Mouse (Mus musculus) lung, embryonic 15.5 days (tissue): Measurements from ENCODE around the gene Uspl1. TPM values are rescaled to one million over a fixed set of nuclear protein-coding genes. Genes with fewer than 3 reads are reported as not detected.

Experiments used
- ATAC-seq: fragments of 200-750 bp; cut with Nextera tagmentation; 2 replicates; pipeline ENCODE4 v1.8.0; 2017; ENCODE audit warnings: moderate number of reproducible peaks, borderline replicate concordance; ENCODE audit not compliant: low FRiP score, low TSS enrichment; ENCODE audit errors: extremely low read depth
- H3K27ac ChIP-seq: fragments of 300-500 bp; sonication (generic); 2 replicates; pipeline ENCODE4 v1.5.1; 2015; ENCODE audit warnings: moderate library complexity, mild to moderate bottlenecking, inconsistent platforms
- H3K27me3 ChIP-seq: fragments of 300-500 bp; sonication (generic); 2 replicates; pipeline ENCODE4 v1.6.1; 2015; ENCODE audit warnings: inconsistent platforms
- H3K36me3 ChIP-seq: fragments of 300-500 bp; sonication (generic); 2 replicates; pipeline ENCODE4 v1.6.1; 2015; ENCODE audit warnings: inconsistent platforms
- H3K4me1 ChIP-seq: fragments of 300-500 bp; sonication (generic); 2 replicates; pipeline ENCODE4 v1.6.1; 2015; ENCODE audit warnings: inconsistent platforms
- H3K4me2 ChIP-seq: fragments of 300-500 bp; sonication (generic); 2 replicates; pipeline ENCODE4 v1.6.1; 2015; ENCODE audit warnings: inconsistent platforms, mild to moderate bottlenecking, moderate library complexity
- H3K4me3 ChIP-seq: fragments of 300-500 bp; sonication (generic); 2 replicates; pipeline ENCODE4 v1.5.1; 2015; ENCODE audit warnings: mild to moderate bottlenecking, inconsistent platforms
- H3K9ac ChIP-seq: fragments of 300-500 bp; sonication (generic); 2 replicates; pipeline ENCODE4 v1.6.1; 2015; ENCODE audit warnings: inconsistent platforms
- H3K9me3 ChIP-seq: fragments of 300-500 bp; sonication (generic); 2 replicates; pipeline ENCODE4 v1.6.1; 2016; ENCODE audit warnings: inconsistent platforms
- WGBS: fragments of 180-500 bp; shearing (Covaris S2); methylation state at CpG from one replicate; pipeline ENCODE4 v1.1.7; 2015; 5-methylcytosine and 5-hydroxymethylcytosine counted together
- polyA plus RNA-seq: library from polyadenylated mRNA; unstranded; fragments of >200 nt; fragmentation: Nextera tagmentation; extraction: Ambion mirVana; gene quantifications from 2 replicates; pipeline ENCODE4 v1.2.1, GENCODE M21; 2015

Uspl1 gene
- polyA plus RNA-seq, 1 experiment from 2014 or later = 39.0 TPM

GRCm38 (mm10) chr5:149172246-149172645 lies 11.9 kb upstream of the Uspl1 start:
- WGBS = 66% methylated on average over 10 of the region's 10 CpGs
- Histone ChIP-seq H3K27me3 (no peaks in the 10 kb centered on the region), H3K4me2 (no peak overlapping the region), H3K27ac (no peak overlapping the region), H3K4me3 (no peak overlapping the region), H3K9me3 (no peaks in the 10 kb centered on the region), H3K9ac (no peak overlapping the region), H3K36me3 (no peaks in the 10 kb centered on the region), H3K4me1 (0 out of 2 replicates have a peak, but pooled peaks cover 9% of the 10 kb centered on the region)
- ATAC-seq = no peak

DNA sequence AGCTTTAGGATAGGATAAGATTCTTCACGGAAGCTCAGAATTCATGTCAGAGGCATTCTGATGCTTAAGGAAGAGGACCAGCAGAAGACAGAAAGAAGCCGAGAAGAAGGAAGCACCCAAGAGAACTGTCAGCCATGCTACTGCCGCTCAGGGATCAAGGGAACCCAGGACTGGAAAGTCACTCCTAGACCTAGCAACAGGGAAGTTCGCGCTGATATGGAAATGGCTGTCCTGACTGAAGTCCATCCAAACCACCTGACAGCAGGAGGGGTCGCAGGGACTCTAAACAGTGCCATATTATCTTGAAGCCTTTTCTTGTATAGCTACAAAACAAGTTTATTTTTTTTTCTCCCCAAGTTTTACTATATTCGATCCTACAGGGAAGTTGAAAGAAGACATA lies 9.6 kb upstream of the Uspl1 start:
- Histone ChIP-seq H3K27ac (no peak overlapping the region), H3K4me1 (0 out of 2 replicates have a peak, but pooled peaks cover 4% of the 10 kb centered on the region), H3K9ac (no peak overlapping the region), H3K27me3 (no peaks in the 10 kb centered on the region), H3K4me2 (no peak overlapping the region), H3K9me3 (no peaks in the 10 kb centered on the region), H3K36me3 (no peaks in the 10 kb centered on the region), H3K4me3 (no peak overlapping the region)
- no peak for ATAC-seq
- WGBS = 81% methylated on average over 7 of the region's 7 CpGs

GRCm38 (mm10) chr5:149175736-149176135 lies 8.4 kb upstream of the Uspl1 start:
- no peak overlapping the region for H3K27ac ChIP-seq
- no peaks in the 10 kb centered on the region for H3K9me3 ChIP-seq
- 0 out of 2 replicates have a peak, but pooled peaks cover 3% of the 10 kb centered on the region for H3K4me1 ChIP-seq
- H3K4me3 ChIP-seq = no peak overlapping the region
- H3K4me2 ChIP-seq = no peak overlapping the region
- ATAC-seq = no peak
- H3K36me3 ChIP-seq = no peaks in the 10 kb centered on the region
- WGBS = 87% methylated on average over 6 of the region's 6 CpGs
- H3K9ac ChIP-seq = no peak overlapping the region
- no peaks in the 10 kb centered on the region for H3K27me3 ChIP-seq

DNA sequence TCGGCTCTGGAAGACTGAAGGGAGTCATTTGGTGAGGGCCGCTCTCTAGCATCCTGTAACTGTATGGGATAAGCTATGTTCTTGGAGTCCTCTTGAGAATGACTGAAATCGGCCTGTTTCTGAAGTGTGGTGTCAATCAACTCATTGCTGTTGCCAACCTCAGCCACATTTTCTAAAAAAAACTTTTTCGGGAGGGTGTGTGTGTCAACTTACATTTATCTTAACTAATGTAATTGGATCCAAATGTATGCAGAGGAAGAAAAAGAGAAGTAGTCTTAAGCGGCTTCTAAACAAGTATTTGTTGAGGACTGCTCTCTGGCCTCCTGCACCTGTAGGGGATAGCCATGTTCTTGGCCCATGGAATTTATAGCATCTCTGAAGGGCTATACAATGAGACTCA lies 6.1 kb upstream of the Uspl1 start:
- no peak for ATAC-seq
- Histone ChIP-seq H3K9ac (no peak overlapping the region), H3K27ac (no peak overlapping the region), H3K4me2 (no peak overlapping the region), H3K27me3 (no peaks in the 10 kb centered on the region), H3K4me3 (no peak overlapping the region), H3K36me3 (no peaks in the 10 kb centered on the region), H3K9me3 (no peaks in the 10 kb centered on the region), H3K4me1 (no peaks in the 10 kb centered on the region)
- WGBS = 79% methylated on average over 5 of the region's 5 CpGs

DNA sequence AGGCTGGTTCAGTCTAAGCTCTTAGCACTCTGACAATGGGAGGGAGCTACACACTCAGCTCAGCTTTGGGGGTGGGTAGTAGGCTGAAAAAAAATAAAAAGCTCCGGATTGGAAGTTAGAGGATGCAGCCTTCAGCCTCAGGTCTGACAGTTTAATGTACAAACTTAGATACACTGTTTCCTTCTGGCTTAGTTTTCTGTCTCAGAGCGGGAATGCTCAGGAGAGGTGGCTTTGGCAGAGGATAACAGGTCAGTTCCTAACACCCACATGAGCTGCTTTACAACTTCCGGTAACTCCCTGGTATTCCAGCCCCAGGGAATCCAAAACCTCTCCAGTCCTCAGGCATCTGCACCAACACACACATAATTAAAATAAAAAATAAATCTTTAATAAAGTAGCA lies 4.3 kb upstream of the Uspl1 start:
- Histone ChIP-seq H3K4me2 (no peak overlapping the region), H3K4me3 (no peak overlapping the region), H3K4me1 (no peaks in the 10 kb centered on the region), H3K9ac (no peak overlapping the region), H3K27me3 (no peaks in the 10 kb centered on the region), H3K27ac (no peak overlapping the region), H3K9me3 (no peaks in the 10 kb centered on the region), H3K36me3 (no peaks in the 10 kb centered on the region)
- ATAC-seq = no peak
- 78% methylated on average over 3 of the region's 3 CpGs for WGBS

DNA sequence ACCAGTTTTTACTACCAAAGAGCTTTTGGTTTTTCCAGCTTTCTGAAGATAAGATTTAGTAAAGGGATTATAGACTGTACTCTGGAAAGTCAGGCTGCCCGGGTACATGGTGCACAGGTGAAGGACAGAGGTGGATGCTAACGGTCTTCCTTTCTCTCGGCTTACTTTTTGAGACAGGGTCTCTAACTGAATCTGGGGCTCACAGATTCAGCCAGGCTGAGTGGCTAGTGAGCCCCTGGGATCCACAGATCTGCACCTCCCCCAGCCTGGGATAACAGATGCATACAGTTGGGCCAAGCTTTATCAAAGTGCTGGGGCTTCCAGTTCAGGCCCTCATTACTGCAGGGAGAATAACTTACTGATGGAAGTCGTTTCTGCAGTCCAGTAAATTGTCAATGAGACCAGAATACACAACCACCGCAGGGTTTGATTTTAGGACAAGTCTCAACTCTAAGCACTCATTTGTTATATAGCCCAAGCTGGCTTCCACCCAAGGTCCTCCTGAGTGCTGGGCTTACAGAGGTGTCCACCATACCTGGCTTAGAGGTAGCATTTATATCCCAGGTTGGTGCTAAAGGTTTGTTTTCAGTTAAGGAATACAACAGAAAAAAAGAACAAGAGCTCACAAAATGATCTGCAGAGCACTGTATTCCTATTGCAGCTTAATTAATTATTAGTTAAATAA lies 1.8 kb upstream of the Uspl1 start:
- no peak for ATAC-seq
- peaks cover 19% of the 10 kb centered on the region for H3K4me1 ChIP-seq
- H3K9me3 ChIP-seq = no peaks in the 10 kb centered on the region
- no peak overlapping the region for H3K4me3 ChIP-seq
- H3K4me2 ChIP-seq = peak overlapping the region; percentile 60; the same call in 1 of the 2 replicates
- no peaks in the 10 kb centered on the region for H3K36me3 ChIP-seq
- no peak overlapping the region for H3K9ac ChIP-seq
- 80% methylated on average over 5 of the region's 5 CpGs for WGBS
- no peaks in the 10 kb centered on the region for H3K27me3 ChIP-seq
- no peak overlapping the region for H3K27ac ChIP-seq

DNA sequence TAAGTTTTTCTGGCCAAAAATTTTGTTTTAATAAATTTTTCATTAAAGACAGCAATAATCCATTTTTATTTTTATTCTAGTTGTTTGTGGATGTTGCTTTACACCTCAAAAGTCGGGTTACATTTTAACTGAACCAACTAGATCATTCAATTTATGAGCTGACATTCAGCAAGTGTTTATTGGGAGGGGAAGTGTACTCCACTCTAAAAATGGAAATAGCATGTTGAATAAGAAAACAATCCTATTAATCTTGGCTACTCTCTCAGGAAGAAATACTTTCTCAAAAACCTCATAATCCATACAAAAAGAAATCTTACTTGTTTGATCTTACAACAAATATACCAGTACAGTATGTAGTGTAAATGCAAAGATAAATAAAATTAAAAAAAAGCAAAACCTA lies 1.0 kb upstream of the Uspl1 start:
- Histone ChIP-seq H3K27me3 (no peaks in the 10 kb centered on the region), H3K27ac (peak overlapping the region; percentile 92; the same call in 1 of the 2 replicates), H3K9me3 (no peaks in the 10 kb centered on the region), H3K4me3 (peak overlapping the region; percentile 56), H3K4me1 (peaks cover 19% of the 10 kb centered on the region), H3K4me2 (peak overlapping the region; percentile 60), H3K36me3 (0 out of 2 replicates have a peak, but pooled peaks cover under 1% of the 10 kb centered on the region), H3K9ac (peak overlapping the region; percentile 62)
- WGBS = 22% methylated on average over 1 of the region's 1 CpGs
- no peak for ATAC-seq

DNA sequence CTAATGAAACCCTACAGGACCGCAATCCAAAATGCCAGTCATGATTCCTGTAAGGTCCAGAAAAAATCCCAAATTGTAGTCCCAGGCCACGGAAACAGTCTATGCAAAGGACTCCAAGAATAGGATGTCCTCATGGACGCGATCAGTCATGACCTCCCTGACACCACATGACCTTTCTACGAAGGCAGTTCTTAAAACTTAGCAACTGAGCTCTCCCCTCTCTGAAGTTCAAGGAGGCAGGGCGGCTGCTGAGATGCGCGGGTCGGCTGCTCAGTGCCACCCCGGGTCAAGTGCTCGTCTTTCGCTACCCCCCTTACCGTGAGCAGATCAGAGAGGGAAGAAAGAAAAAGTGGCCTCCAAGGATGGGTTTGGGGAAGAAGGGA lies 438 bp upstream of the Uspl1 start:
- Histone ChIP-seq H3K36me3 (0 out of 2 replicates have a peak, but pooled peaks cover 4% of the 10 kb centered on the region), H3K4me3 (peak overlapping the region; percentile 56), H3K9me3 (no peaks in the 10 kb centered on the region), H3K27me3 (no peaks in the 10 kb centered on the region), H3K4me2 (peak overlapping the region; percentile 60), H3K27ac (peak overlapping the region; percentile 92), H3K9ac (peak overlapping the region; percentile 62), H3K4me1 (peaks cover 19% of the 10 kb centered on the region)
- ATAC-seq = peak; percentile 63; the same call in 1 of the 2 replicates
- 0% methylated on average over 10 of the region's 13 CpGs for WGBS

DNA sequence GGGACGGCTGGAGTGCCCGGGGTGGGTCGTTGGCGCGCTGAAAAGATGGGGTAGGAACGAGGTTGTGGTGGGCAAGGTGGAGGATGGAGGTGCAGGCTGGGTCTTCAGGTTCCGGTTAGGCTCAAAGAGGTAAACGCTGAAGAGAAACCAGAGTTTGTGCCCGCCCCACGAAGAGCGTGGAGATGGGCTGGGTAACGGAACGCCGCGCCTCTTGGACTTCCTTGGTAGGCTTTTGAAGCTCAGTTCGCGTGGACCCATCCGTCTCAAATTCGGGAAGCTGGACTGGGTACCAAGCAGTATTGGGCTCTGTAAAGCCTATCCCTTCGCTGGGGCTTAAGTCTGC lies 665 bp downstream of the Uspl1 start:
- ATAC-seq = no peak

GRCm38 (mm10) chr5:149185806-149186205 lies 1.7 kb downstream of the Uspl1 start:
- Histone ChIP-seq H3K27me3 (no peaks in the 10 kb centered on the region), H3K4me3 (peak overlapping the region; percentile 60), H3K36me3 (peaks cover 25% of the 10 kb centered on the region), H3K9me3 (no peaks in the 10 kb centered on the region), H3K4me2 (peak overlapping the region; percentile 59), H3K9ac (peak overlapping the region; percentile 56; the same call in 1 of the 2 replicates), H3K4me1 (peaks cover 19% of the 10 kb centered on the region), H3K27ac (no peak overlapping the region)
- ATAC-seq = no peak
- WGBS = 59% methylated on average over 3 of the region's 3 CpGs

More for the DNA sequence above, 665 bp downstream of the Uspl1 start:
- Histone ChIP-seq H3K9ac (peak overlapping the region; percentile 56), H3K27ac (peak overlapping the region; percentile 68), H3K27me3 (no peaks in the 10 kb centered on the region), H3K4me2 (peak overlapping the region; percentile 59), H3K36me3 (peaks cover 15% of the 10 kb centered on the region), H3K4me1 (peaks cover 19% of the 10 kb centered on the region), H3K4me3 (peak overlapping the region; percentile 60), H3K9me3 (no peaks in the 10 kb centered on the region)
- WGBS = under 1% methylated on average over 20 of the region's 20 CpGs

- Histone ChIP-seq H3K4me2 (no peak overlapping the region), H3K36me3 (peaks cover 59% of the 10 kb centered on the region), H3K27ac (no peak overlapping the region), H3K27me3 (no peaks in the 10 kb centered on the region), H3K4me3 (no peak overlapping the region), H3K9me3 (no peaks in the 10 kb centered on the region), H3K4me1 (peaks cover 19% of the 10 kb centered on the region), H3K9ac (no peak overlapping the region)
- no peak for ATAC-seq
- 94% methylated on average over 1 of the region's 1 CpGs for WGBS
Measured at GRCm38 (mm10) chr5:149190160-149190559, 6.0 kb downstream of the Uspl1 start.

GRCm38 (mm10) chr5:149196611-149197010 lies 12.5 kb downstream of the Uspl1 start:
- no peaks in the 10 kb centered on the region for H3K27me3 ChIP-seq
- no peak overlapping the region for H3K9ac ChIP-seq
- 8% methylated on average over 1 of the region's 1 CpGs for WGBS
- ATAC-seq = no peak
- no peaks in the 10 kb centered on the region for H3K9me3 ChIP-seq
- H3K27ac ChIP-seq = no peak overlapping the region
- H3K36me3 ChIP-seq = peaks cover 56% of the 10 kb centered on the region
- no peak overlapping the region for H3K4me2 ChIP-seq
- no peak overlapping the region for H3K4me3 ChIP-seq
- H3K4me1 ChIP-seq = peaks cover 11% of the 10 kb centered on the region
